Mouse (Mus musculus): ENCODE data around the gene Scarf1. TPM values are rescaled to one million over a fixed set of nuclear protein-coding genes. Genes with fewer than 3 reads are reported as not detected.
A peak's percentile ranks its signal among the peaks of the same experiment; 100 is the strongest.

Scarf1 gene
- 5.8 and 6.0 TPM in 2 replicates for polyA plus RNA-seq (2015; fragmentation: Nextera tagmentation; extraction: Ambion mirVana)

DNA sequence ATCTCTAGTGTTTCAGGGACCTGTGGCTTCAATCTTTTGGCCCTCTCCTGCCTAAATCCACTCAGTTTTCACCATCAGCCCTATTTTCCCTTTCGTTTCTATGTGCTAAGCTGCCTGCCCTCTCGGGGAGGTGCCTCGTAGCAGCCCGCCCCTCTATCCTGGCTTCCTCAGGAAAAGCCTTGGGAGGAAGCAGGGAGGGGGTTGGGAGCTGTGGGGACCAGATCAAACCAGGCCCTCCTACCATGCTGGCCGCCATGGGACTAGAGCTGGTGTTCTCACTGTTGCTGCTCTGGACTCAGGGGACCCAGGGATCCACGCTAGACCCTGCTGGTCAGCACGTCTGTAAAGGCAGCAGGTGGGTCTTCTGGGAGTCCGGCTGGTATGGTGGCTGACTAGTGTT, at the start of gene Scarf1:
Gene Scarf1 (plus strand): TSS at position 205 of the 400 bp plus-strand sequence.

DNA sequence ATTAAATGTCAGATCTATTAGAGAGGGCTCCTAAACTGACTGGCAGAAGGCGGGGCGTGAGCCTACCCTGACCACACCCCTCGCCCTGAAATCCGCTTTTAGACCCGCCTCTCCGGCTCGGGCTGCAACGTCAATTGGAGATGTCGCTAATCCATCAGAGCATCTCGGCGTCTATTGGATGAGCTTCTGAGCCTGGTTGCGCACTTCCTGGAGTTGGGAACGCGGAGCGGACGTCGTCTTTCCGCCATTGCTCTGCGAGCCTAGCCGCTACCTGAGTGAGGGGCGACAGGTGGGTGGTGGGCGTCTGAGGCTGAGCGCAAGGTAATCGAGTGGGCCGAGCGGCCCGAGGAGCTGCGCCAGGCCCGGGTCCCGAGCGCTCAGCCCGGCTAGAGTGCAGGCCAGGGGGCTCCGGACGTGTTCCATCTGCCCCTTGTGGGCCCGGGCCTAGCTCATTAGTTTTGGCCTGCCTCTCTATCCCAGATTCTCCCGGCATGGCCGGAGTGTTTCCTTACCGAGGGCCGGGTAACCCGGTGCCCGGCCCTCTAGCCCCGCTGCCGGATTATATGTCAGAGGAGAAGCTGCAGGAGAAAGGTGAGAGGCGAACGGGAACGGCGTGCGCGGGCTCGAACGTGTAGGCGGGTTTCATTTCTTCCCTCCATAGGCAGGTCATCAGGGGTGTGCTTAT, 26.6 kb upstream of the Scarf1 start, which contains the start of gene Prpf8:
Gene Prpf8 (plus strand): TSS at position 216 of the 685 bp plus-strand sequence.

DNA sequence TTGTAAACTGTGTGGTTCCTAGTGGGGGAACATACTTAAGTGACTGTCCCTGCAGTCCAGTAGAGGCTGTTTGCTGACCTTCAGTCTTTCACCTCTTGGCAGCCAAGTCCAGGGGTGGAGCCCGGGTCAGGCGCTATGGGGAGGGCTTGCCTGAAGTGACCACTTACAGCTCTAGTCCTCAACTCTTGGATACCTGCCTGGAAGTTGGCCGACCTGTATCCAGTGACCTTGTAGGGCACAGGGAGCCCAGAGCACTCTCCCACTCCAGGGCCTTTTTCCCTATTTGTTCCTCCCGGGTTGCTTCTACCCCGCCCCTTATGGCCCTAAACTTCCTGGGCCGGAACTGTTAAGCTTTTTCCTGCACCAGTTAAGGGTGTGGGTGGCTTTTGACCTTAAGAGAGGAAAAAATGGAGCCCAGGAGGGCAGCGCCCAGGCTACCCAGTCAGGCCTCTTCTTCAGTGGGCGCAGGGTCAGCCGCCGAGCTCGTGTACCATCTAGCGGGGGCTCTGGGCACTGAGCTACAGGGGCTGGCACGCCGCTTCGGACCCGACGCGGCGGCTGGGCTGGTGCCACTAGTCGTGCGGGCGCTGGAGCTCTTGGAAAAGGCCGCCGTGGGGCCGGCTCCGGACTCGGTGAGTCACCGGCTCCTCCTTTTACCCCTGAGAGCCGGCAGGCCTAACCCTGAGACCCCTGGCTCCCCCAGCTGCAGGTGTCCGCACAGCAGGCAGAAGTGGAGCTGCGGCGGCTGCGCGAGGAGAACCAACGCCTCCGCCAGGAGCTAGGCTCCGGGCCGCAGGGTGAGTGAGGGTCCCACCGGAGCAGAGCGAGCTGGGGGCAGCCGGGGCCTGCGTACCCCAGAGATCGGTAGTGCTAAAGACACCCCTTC, 3.4 kb upstream of the Scarf1 start, which contains the start of gene Rilp:
Gene Rilp (plus strand): TSS at position 354 of the 886 bp plus-strand sequence.

DNA sequence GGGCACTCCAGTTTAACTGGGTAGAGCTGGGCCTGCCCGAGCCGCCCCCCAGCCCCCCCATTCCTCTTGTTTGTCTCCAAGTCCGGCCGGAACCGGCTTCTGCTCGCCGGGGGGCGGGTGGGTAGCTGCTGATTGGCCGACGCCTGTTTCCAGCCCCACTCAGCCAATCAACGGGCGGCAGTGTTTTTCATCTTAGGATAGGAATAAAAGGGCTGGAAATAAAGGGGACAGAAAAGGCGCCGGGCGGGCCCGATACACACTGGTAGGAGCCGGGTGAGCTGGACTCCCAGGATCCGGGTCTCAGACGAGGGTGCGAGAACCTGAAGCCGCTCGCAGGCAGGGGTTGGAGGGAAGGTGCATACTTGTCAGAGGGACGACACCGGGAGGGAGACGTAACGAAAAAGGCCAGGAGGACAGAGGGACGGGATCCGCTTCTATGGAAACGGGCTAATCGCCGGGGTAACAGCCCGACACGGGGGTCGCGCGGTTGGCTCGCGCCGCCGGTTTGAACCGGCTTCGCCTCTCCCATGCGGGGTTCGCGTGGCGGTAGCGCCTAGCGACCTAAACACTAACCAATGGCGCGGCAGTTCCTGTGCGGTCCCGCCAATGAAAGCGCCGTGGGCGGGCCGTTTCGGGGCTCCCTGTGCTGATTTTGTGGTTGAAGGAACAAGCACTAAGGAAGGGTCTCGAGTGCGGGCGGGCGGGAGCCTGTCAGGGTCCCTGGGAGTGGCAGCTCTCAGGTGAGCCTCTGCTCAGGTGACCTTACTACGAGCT, 18.3 kb downstream of the Scarf1 start, which contains the start of gene Slc43a2:
Gene Slc43a2 (plus strand): TSS at position 226 of the 774 bp plus-strand sequence.

MicroRNA genes within 50 kb of the gene (microRNA counts, 519-probe panel; counts per million panel counts)
- 6,766 counts per million, percentile 95 among the panel's probes with 10 or more counts for microRNA mmu-miR-22

Small RNA genes lying within 50 kb of the gene (microRNA-seq; reads per million reads assigned to microRNA genes)
- gene Mir22 (16,232 to 16,668 reads per million in 2 experiments), gene Mir3971 (0 reads per million in 2 experiments)

Other genes with a start within 250 kb of the Scarf1 start
- 36.4 and 38.5 TPM in 2 replicates for gene Rpa1, start 165.2 kb upstream of the Scarf1 start, polyA plus RNA-seq (2015; fragmentation: Nextera tagmentation; extraction: Ambion mirVana)
- 9.9 and 12.0 TPM in 2 replicates for gene Smyd4, start 165.1 kb upstream of the Scarf1 start, polyA plus RNA-seq (2015; fragmentation: Nextera tagmentation; extraction: Ambion mirVana)
- gene Serpinf1, start 90.8 kb upstream of the Scarf1 start, polyA plus RNA-seq (2015; fragmentation: Nextera tagmentation; extraction: Ambion mirVana): 174 and 240 TPM in 2 replicates
- 0.23 and 0.29 TPM in 2 replicates for gene Serpinf2, start 73.9 kb upstream of the Scarf1 start, polyA plus RNA-seq (2015; fragmentation: Nextera tagmentation; extraction: Ambion mirVana)
- 2.7 TPM in 2 replicates for gene Wdr81, start 58.8 kb upstream of the Scarf1 start, polyA plus RNA-seq (2015; fragmentation: Nextera tagmentation; extraction: Ambion mirVana)
- gene Tlcd2, start 51.8 kb upstream of the Scarf1 start, polyA plus RNA-seq (2015; fragmentation: Nextera tagmentation; extraction: Ambion mirVana): 14.1 TPM in 2 replicates
- 15.5 and 16.9 TPM in 2 replicates for gene Prpf8, start 26.7 kb upstream of the Scarf1 start, polyA plus RNA-seq (2015; fragmentation: Nextera tagmentation; extraction: Ambion mirVana)
- 10.7 and 12.4 TPM in 2 replicates for gene Rilp, start 3.4 kb upstream of the Scarf1 start, polyA plus RNA-seq (2015; fragmentation: Nextera tagmentation; extraction: Ambion mirVana)
- 7.1 and 7.8 TPM in 2 replicates for gene Slc43a2, start 18.2 kb downstream of the Scarf1 start, polyA plus RNA-seq (2015; fragmentation: Nextera tagmentation; extraction: Ambion mirVana)
- gene Pitpna, start 74.6 kb downstream of the Scarf1 start, polyA plus RNA-seq (2015; fragmentation: Nextera tagmentation; extraction: Ambion mirVana): 57.1 and 65.3 TPM in 2 replicates
- 31.7 and 38.0 TPM in 2 replicates for gene Inpp5k, start 117.4 kb downstream of the Scarf1 start, polyA plus RNA-seq (2015; fragmentation: Nextera tagmentation; extraction: Ambion mirVana)
- gene Myo1c, start 137.0 kb downstream of the Scarf1 start, polyA plus RNA-seq (2015; fragmentation: Nextera tagmentation; extraction: Ambion mirVana): 34.2 and 40.5 TPM in 2 replicates
- 54.1 and 58.5 TPM in 2 replicates for gene Crk, start 165.7 kb downstream of the Scarf1 start, polyA plus RNA-seq (2015; fragmentation: Nextera tagmentation; extraction: Ambion mirVana)
- gene Ywhae, start 219.3 kb downstream of the Scarf1 start, polyA plus RNA-seq (2015; fragmentation: Nextera tagmentation; extraction: Ambion mirVana): 485 and 554 TPM in 2 replicates